Comparison of ENCODE assay signal across 8 mouse cellular contexts in genomic region chr2:168207883-168208282, GRCm38 (mm10). TPM values are rescaled to one million over a fixed set of nuclear protein-coding genes. Genes with fewer than 3 reads are reported as not detected.
DNase-seq lines count a peak whose midpoint lies in the region; ATAC-seq and TF ChIP-seq lines count a peak whose summit lies in the region.

No protein-coding gene starts in this region.

- TF ChIP-seq CTCF in midbrain, postnatal 0 days (IDR thresholded peaks at IDR 0.05), result no peak

- peaks cover 51% of the 10 kb centered on the region for H3K36me3 ChIP-seq in kidney, embryonic 14.5 days (ENCODE audit: control insufficient read depth, insufficient read depth, low read length)
- H3K36me3 ChIP-seq in embryonic facial prominence, embryonic 14.5 days (ENCODE audit: control insufficient read depth, insufficient read depth, low read length), result peaks cover 63% of the 10 kb centered on the region
- H3K36me3 ChIP-seq in intestine, embryonic 15.5 days, result peaks cover 24% of the 10 kb centered on the region
- peaks cover 23% of the 10 kb centered on the region for H3K36me3 ChIP-seq in midbrain, postnatal 0 days (ENCODE audit: insufficient read depth, low read length)

- WGBS in kidney, embryonic 14.5 days, result 94% methylated on average over 3 of the region's 3 CpGs
- WGBS in embryonic facial prominence, embryonic 14.5 days, result 90% methylated on average over 3 of the region's 3 CpGs
- WGBS in intestine, embryonic 15.5 days, result 94% methylated on average over 3 of the region's 3 CpGs
- WGBS in midbrain, postnatal 0 days, result 93% methylated on average over 3 of the region's 3 CpGs

- no peak for DNase-seq in kidney, adult 18-20 months
- DNase-seq in embryonic facial prominence, embryonic 14.5 days (ENCODE audit: low spot score), result no peak
- DNase-seq in midbrain, postnatal 0 days (ENCODE audit: low spot score), result no peak
- no peak for DNase-seq in left cerebral cortex, postnatal 25 days (ENCODE audit: low spot score in 2 of 2)
- DNase-seq in embryo, embryonic 11 days, result no peak
- no peak for DNase-seq in left cerebral cortex, adult 11 months (ENCODE audit: low spot score)

- no peak overlapping the region for H3K4me3 ChIP-seq in kidney, embryonic 14.5 days (ENCODE audit: low read length)
- no peak overlapping the region for H3K4me3 ChIP-seq in embryonic facial prominence, embryonic 14.5 days (ENCODE audit: low read depth, low read length)
- H3K4me3 ChIP-seq in intestine, embryonic 15.5 days (replicated peaks), result no peak overlapping the region
- H3K4me3 ChIP-seq in midbrain, postnatal 0 days (ENCODE audit: low read depth, low read length), result peak overlapping the region; percentile 76; the same call in 1 of the 2 replicates

- intact Hi-C loops in left cerebral cortex, postnatal 25 days (cut with DNase I), result loop anchor here (1.0 to 2.0 kb wide), 3 partner anchors 17 to 79 kb away; partner anchors contain the start of genes Dpm1, Gm20716 and Mocs3

- H3K27ac ChIP-seq in kidney, embryonic 14.5 days (ENCODE audit: low read depth, low read length), result peak overlapping the region; percentile 97
- peak overlapping the region; percentile 99 for H3K27ac ChIP-seq in embryonic facial prominence, embryonic 14.5 days (replicated peaks; ENCODE audit: low read depth, low read length)
- H3K27ac ChIP-seq in intestine, embryonic 15.5 days, result peak overlapping the region; percentile 98; the same call in 1 of the 2 replicates
- H3K27ac ChIP-seq in midbrain, postnatal 0 days (ENCODE audit: low read depth, low read length), result peak overlapping the region; percentile 96

- H3K27me3 ChIP-seq in kidney, embryonic 14.5 days (ENCODE audit: control insufficient read depth, insufficient read depth, low read length), result no peaks in the 10 kb centered on the region
- no peaks in the 10 kb centered on the region for H3K27me3 ChIP-seq in embryonic facial prominence, embryonic 14.5 days (replicated peaks; ENCODE audit: control insufficient read depth, insufficient read depth, low read length)
- no peaks in the 10 kb centered on the region for H3K27me3 ChIP-seq in intestine, embryonic 15.5 days (replicated peaks)
- no peaks in the 10 kb centered on the region for H3K27me3 ChIP-seq in midbrain, postnatal 0 days (ENCODE audit: insufficient read depth, low read length)

- no peak overlapping the region for H3K9ac ChIP-seq in kidney, embryonic 14.5 days (ENCODE audit: low read depth, low read length)
- H3K9ac ChIP-seq in embryonic facial prominence, embryonic 14.5 days (ENCODE audit: low read depth, low read length), result peak overlapping the region; percentile 38; the same call in 1 of the 2 replicates
- H3K9ac ChIP-seq in intestine, embryonic 15.5 days, result no peak overlapping the region
- no peak overlapping the region for H3K9ac ChIP-seq in midbrain, postnatal 0 days (replicated peaks; ENCODE audit: low read length, poor library complexity, severe bottlenecking)

- 0 out of 2 replicates have a peak, but pooled peaks cover 3% of the 10 kb centered on the region for H3K9me3 ChIP-seq in kidney, embryonic 14.5 days (ENCODE audit: control insufficient read depth, low read length)
- peaks cover 4% of the 10 kb centered on the region; the same call in 1 of the 2 replicates for H3K9me3 ChIP-seq in embryonic facial prominence, embryonic 14.5 days (ENCODE audit: control insufficient read depth, low read length)
- H3K9me3 ChIP-seq in intestine, embryonic 15.5 days, result no peaks in the 10 kb centered on the region
- H3K9me3 ChIP-seq in midbrain, postnatal 0 days (ENCODE audit: low read length), result no peaks in the 10 kb centered on the region

- no peak overlapping the region for H3K4me2 ChIP-seq in kidney, embryonic 14.5 days (replicated peaks; ENCODE audit: low read depth, low read length)
- H3K4me2 ChIP-seq in embryonic facial prominence, embryonic 14.5 days (ENCODE audit: low read depth, low read length), result peak overlapping the region; percentile 59
- H3K4me2 ChIP-seq in intestine, embryonic 15.5 days (replicated peaks), result no peak overlapping the region
- H3K4me2 ChIP-seq in midbrain, postnatal 0 days (ENCODE audit: low read depth, low read length, poor library complexity, severe bottlenecking), result peak overlapping the region; percentile 62; the same call in 1 of the 2 replicates

- ATAC-seq in kidney, embryonic 14.5 days (ENCODE audit: low FRiP score, low TSS enrichment), result no peak
- no peak for ATAC-seq in embryonic facial prominence, embryonic 14.5 days (ENCODE audit: low read depth)
- ATAC-seq in intestine, embryonic 15.5 days, result 0 out of 2 replicates have a peak, but pooled peaks have one; percentile 0
- ATAC-seq in midbrain, postnatal 0 days (ENCODE audit: low FRiP score), result no peak

- peaks cover 5% of the 10 kb centered on the region; the same call in 1 of the 2 replicates for H3K4me1 ChIP-seq in kidney, embryonic 14.5 days (ENCODE audit: control insufficient read depth, insufficient read depth, low read length)
- peaks cover 11% of the 10 kb centered on the region for H3K4me1 ChIP-seq in embryonic facial prominence, embryonic 14.5 days (ENCODE audit: control insufficient read depth, insufficient read depth, low read length)
- peaks cover 10% of the 10 kb centered on the region; the same call in 1 of the 2 replicates for H3K4me1 ChIP-seq in intestine, embryonic 15.5 days (replicated peaks)
- H3K4me1 ChIP-seq in midbrain, postnatal 0 days (ENCODE audit: insufficient read depth, low read length), result peaks cover 14% of the 10 kb centered on the region

RNA-seq across cellular contexts. Expression of gene Adnp, which starts 1.0 kb away (rescaled TPM):
- polyA plus RNA-seq in kidney, embryonic 14.5 days (2014; fragmentation: Nextera tagmentation; extraction: Ambion mirVana), result 3.8 and 4.0 TPM in 2 replicates
- polyA plus RNA-seq in embryonic facial prominence, embryonic 14.5 days (2014; fragmentation: Nextera tagmentation; extraction: Ambion mirVana), result 2.5 and 3.3 TPM in 2 replicates
- 4.6 and 6.1 TPM in 2 replicates for polyA plus RNA-seq in intestine, embryonic 15.5 days (2015; fragmentation: Nextera tagmentation; extraction: Ambion mirVana)
- 24.9 and 56.5 TPM in 2 replicates for total RNA-seq in midbrain, postnatal 0 days (2014; rRNA removed)
- polyA plus RNA-seq in midbrain, postnatal 0 days (2015; fragmentation: Nextera tagmentation; extraction: Ambion mirVana), result 10.3 and 15.4 TPM in 2 replicates
- 10 to 100 TPM; 79.6 to 83.3 TPM for total RNA-seq in left cerebral cortex, postnatal 25 days (2021)

RNA-seq across cellular contexts. Expression of gene Gm20716, which starts 22.3 kb away (rescaled TPM):
- 29.9 and 35.7 TPM in 2 replicates for polyA plus RNA-seq in kidney, embryonic 14.5 days (2014; fragmentation: Nextera tagmentation; extraction: Ambion mirVana)
- polyA plus RNA-seq in embryonic facial prominence, embryonic 14.5 days (2014; fragmentation: Nextera tagmentation; extraction: Ambion mirVana), result 21.5 and 22.0 TPM in 2 replicates
- polyA plus RNA-seq in intestine, embryonic 15.5 days (2015; fragmentation: Nextera tagmentation; extraction: Ambion mirVana), result 12.9 and 14.7 TPM in 2 replicates
- total RNA-seq in midbrain, postnatal 0 days (2014; rRNA removed), result 43.2 and 47.1 TPM in 2 replicates
- polyA plus RNA-seq in midbrain, postnatal 0 days (2015; fragmentation: Nextera tagmentation; extraction: Ambion mirVana), result 15.7 and 16.0 TPM in 2 replicates
- total RNA-seq in left cerebral cortex, postnatal 25 days (2021), result 10 to 100 TPM; 33.6 to 38.8 TPM

RNA-seq across cellular contexts. Expression of gene Dpm1, which starts 22.5 kb away (rescaled TPM):
- 82.3 and 84.0 TPM in 2 replicates for polyA plus RNA-seq in kidney, embryonic 14.5 days (2014; fragmentation: Nextera tagmentation; extraction: Ambion mirVana)
- 84.6 and 86.6 TPM in 2 replicates for polyA plus RNA-seq in embryonic facial prominence, embryonic 14.5 days (2014; fragmentation: Nextera tagmentation; extraction: Ambion mirVana)
- polyA plus RNA-seq in intestine, embryonic 15.5 days (2015; fragmentation: Nextera tagmentation; extraction: Ambion mirVana), result 94.9 and 104 TPM in 2 replicates
- total RNA-seq in midbrain, postnatal 0 days (2014; rRNA removed), result 11.4 and 30.0 TPM in 2 replicates
- polyA plus RNA-seq in midbrain, postnatal 0 days (2015; fragmentation: Nextera tagmentation; extraction: Ambion mirVana), result 87.9 and 97.2 TPM in 2 replicates
- total RNA-seq in left cerebral cortex, postnatal 25 days (2021), result 10 to 100 TPM; 54.6 to 55.4 TPM

RNA-seq across cellular contexts. Expression of gene Mocs3, which starts 22.5 kb away (rescaled TPM):
- 8.8 and 10.1 TPM in 2 replicates for polyA plus RNA-seq in kidney, embryonic 14.5 days (2014; fragmentation: Nextera tagmentation; extraction: Ambion mirVana)
- polyA plus RNA-seq in embryonic facial prominence, embryonic 14.5 days (2014; fragmentation: Nextera tagmentation; extraction: Ambion mirVana), result 8.8 and 8.9 TPM in 2 replicates
- 5.8 and 7.3 TPM in 2 replicates for polyA plus RNA-seq in intestine, embryonic 15.5 days (2015; fragmentation: Nextera tagmentation; extraction: Ambion mirVana)
- 19.3 and 20.9 TPM in 2 replicates for total RNA-seq in midbrain, postnatal 0 days (2014; rRNA removed)
- polyA plus RNA-seq in midbrain, postnatal 0 days (2015; fragmentation: Nextera tagmentation; extraction: Ambion mirVana), result 7.4 and 7.5 TPM in 2 replicates
- total RNA-seq in left cerebral cortex, postnatal 25 days (2021), result 10 to 100 TPM; 15.4 to 16.6 TPM

Comparison
In these comparisons a context has a peak if more than half of its experiments do, and no peak if none do; other contexts are left out.
1. H3K4me2 ChIP-seq: peak in embryonic facial prominence, embryonic 14.5 days (single experiment) and midbrain, postnatal 0 days (single experiment); none in kidney, embryonic 14.5 days (single experiment) and intestine, embryonic 15.5 days (single experiment).
2. Peak in every context shown above with its lines, with median percentiles within 50 percentile points of each other: H3K27ac ChIP-seq.